Mouse (Mus musculus) bone marrow, adult 2 months (tissue): ENCODE measurements around the gene Psap.

ENCODE experiments used
- CTCF ChIP-seq: fragments of 200-500 bp; IDR thresholded peaks from 2 replicates; pipeline ENCODE4 v1.5.1; 2011; ENCODE audit warnings: low read length, control low read depth; ENCODE audit not compliant: control insufficient read depth, insufficient read depth
- POLR2A ChIP-seq: fragments of 200-500 bp; IDR thresholded peaks from 2 replicates; pipeline ENCODE4 v1.6.1; 2011; ENCODE audit warnings: low read depth, mild to moderate bottlenecking, control low read depth, low read length, borderline replicate concordance; ENCODE audit not compliant: control insufficient read depth

DNA sequence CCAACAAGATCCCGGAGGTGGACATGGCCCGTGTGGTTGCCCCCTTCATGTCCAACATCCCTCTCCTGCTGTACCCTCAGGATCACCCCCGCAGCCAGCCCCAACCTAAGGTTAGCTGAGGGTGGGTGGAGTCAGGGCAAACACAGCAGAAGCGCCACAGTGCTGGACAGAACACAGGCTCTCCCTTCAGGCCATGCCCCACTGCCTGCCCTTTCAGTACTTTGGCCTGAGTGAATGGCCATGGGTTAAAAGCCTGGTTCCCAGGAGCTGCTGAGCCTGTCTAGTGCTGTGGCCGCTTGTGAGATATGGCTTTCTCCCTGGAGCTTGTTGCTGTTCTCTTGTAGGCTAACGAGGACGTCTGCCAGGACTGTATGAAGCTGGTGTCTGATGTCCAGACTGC, 17.2 kb downstream of the Psap start:
- TF ChIP-seq CTCF, result no peak
- TF ChIP-seq POLR2A, result no peak
